Mouse (Mus musculus) retina, embryonic 14.5 days (tissue): ENCODE measurements around the gene Elf2.
"Not testable (repeated sequence)": the region's sequence is repeated elsewhere in the genome, so short reads cannot be mapped to it uniquely, and the experiment has no call there.

Source experiments
- DNase-seq: peaks from one replicate; pipeline ENCODE4 v3.0.0-alpha.2; 2015; ENCODE audit warnings: low spot score

Elf2 gene

GRCm38 (mm10) chr3:51330086-51330485 lies 10.4 kb downstream of the Elf2 start:
- no peak for DNase-seq

DNA sequence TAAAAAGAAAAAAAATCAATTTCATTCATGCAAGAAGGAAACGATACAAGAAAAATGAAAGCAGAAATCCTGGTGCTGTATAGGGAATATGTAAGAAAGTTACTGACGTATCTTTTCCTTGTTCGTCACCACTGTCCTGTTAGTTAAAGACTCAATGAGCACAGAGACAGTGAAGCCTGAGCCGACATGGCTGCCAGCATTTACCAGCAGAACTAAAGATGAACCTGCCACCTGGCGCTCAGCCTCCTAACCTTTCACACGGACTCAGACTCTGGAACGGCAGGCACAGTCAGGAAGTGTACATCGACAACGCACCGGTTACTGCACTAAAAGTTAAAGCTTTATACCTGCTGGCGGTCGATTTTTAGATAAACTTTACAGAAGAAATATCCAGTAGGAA lies 11.9 kb downstream of the Elf2 start:
- no peak for DNase-seq

GRCm38 (mm10) chr3:51327817-51328216 lies 12.6 kb downstream of the Elf2 start:
- no peak for DNase-seq

DNA sequence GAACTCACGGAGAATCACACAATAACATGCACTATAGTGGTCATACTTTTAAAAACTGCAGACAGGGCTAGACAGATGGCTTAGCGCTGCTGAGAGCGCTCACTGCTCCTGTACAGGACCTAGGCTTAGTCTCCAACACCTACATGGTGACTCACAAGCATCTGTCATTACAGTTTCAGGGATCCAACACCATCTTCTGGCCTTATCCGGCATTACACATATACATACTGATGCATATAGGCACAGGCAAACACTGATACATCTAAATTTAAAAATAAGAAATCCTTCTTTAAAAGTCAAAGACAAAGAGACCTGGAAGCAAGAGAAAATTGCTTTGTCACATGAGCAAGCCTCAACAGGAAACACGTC lies 13.1 kb downstream of the Elf2 start:
- no peak for DNase-seq

- no peak for DNase-seq
Measured at GRCm38 (mm10) chr3:51326664-51327428, 13.6 kb downstream of the Elf2 start.

DNA sequence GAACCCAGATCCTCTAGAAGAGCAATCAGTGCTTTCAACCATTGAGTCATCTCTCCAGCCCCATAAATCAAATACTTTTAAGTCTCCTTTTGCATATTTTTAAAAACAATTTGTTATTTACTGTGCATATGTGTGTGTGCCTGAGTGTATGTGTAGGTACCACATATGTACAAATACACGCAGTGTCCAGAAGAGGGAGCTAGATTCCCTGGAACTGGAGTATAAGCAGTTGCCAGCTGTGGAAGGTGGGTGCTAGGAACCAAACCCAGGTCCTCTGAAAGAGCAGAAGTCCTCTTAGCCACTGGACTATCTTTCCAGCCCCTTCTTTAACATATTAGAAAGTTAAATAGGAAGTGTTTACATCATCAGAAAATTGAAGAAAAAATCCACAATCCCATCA lies 15.0 kb downstream of the Elf2 start:
- DNase-seq, result no peak

DNA sequence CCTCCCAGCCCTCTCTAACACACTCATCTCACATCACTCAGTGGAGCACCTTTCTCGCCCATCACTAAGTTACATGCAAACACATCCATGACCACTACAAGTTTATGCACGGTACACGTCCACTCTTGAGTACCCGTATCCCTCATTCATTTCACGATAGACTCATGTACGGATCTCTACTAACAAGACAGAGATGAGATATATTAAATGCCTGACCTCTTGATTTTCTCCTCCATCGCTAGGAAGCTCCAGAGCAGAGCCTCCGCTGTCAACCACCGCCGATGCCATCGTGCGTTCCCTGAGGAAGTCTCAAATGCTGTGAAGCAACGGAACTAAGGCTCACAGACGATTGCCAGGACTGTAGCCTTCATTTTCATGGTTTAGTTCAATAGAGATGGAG lies 17.5 kb downstream of the Elf2 start:
- DNase-seq, result no peak

DNA sequence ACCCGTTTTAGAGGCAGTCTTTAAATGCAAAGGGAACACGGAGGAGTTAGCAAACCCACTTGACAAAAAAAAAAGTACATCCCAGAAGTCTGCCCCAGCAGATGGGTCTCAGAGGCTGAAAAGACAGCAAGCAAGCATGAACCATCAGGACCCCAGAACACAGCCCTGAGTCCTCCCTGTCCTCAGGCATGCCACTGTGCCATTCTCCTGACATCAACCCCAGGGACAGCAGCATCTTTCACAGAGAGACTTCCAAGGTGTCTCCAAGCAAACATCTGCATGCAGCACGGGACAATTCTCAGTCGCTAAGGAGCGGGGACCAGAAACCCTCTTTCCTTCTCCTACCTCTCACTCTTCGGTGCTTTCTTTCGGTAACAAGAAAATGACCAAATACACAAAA lies 18.1 kb downstream of the Elf2 start:
- DNase-seq, result no peak

DNA sequence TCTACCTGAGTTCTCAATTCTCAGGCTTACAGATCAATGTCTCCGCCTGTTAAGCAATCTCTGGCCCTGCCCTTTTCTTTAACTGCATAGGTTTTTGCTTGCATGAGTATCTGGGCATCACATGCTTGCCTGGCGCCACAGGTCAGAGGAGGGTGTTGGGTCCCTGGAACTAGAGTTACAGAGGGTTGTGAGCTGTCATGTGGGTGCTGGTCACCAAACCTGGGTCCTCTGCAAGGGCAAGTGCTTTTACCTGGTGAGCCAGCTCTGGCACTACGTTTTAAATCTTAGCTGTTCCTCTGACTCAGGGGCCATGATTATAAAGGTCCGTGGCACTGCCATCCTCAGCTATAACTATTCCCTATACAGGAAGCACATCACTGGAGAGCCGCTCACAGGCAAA lies 19.3 kb downstream of the Elf2 start:
- DNase-seq, result no peak

GRCm38 (mm10) chr3:51318053-51318452 lies 22.4 kb downstream of the Elf2 start:
- DNase-seq, result not testable (repeated sequence)

DNA sequence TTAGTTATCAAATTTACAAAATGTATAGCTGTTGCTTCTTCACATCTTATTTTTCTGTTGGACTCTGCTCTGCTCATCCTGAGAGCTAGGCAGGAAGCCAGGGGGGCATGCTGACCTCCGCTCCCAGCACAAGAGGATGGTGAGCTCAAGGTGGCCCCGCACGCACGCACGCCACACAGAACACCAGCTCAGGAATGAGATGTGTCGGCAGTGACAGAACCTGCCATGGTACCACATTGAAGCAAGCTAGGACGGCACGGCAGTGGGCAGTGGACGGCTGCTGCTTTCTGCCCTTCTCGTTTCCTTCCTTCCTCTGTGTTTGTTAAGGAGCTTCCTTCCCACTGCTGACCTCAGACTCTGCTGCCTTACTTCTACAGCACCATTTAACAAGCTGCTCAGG lies 23.6 kb downstream of the Elf2 start:
- DNase-seq, result no peak

- no peak for DNase-seq
Measured at GRCm38 (mm10) chr3:51311638-51312037, 28.8 kb downstream of the Elf2 start.

DNA sequence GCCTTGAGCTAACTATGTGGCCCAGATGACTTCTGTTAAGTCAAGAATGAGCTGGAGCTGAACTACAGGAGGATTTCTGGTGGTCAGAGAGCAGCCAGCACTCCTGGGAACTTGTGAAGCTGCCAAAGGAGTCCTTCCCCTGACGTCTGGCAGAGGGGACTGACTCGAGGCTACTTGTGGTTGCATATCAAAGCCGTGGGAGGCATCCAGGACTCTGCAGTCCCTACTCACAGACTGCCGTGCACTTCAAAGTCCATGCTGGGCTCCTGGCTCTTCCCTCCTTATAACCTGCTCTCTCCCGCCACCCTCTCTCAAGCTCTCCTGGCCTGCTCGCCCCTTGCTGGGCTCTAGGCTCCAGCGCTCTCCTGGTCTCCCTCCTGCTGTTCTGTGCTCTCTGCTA lies 30.4 kb downstream of the Elf2 start:
- no peak for DNase-seq

GRCm38 (mm10) chr3:51306621-51307020 lies 33.8 kb downstream of the Elf2 start:
- DNase-seq, result no peak

- DNase-seq, result no peak
Measured at GRCm38 (mm10) chr3:51305961-51306360, 34.5 kb downstream of the Elf2 start.

- no peak for DNase-seq
Measured at GRCm38 (mm10) chr3:51302971-51303476, 37.4 kb downstream of the Elf2 start.

- DNase-seq, result no peak
Measured at GRCm38 (mm10) chr3:51301583-51301982, 38.9 kb downstream of the Elf2 start.

GRCm38 (mm10) chr3:51296790-51297189 lies 43.7 kb downstream of the Elf2 start:
- DNase-seq, result no peak

GRCm38 (mm10) chr3:51295225-51295624 lies 45.2 kb downstream of the Elf2 start:
- DNase-seq, result no peak

- DNase-seq, result no peak
Measured at GRCm38 (mm10) chr3:51294251-51294650, 46.2 kb downstream of the Elf2 start.

- peak; percentile 93 for DNase-seq
Measured at GRCm38 (mm10) chr3:51288880-51289821, 51.3 kb downstream of the Elf2 start.

GRCm38 (mm10) chr3:51284375-51284774 lies 56.1 kb downstream of the Elf2 start:
- no peak for DNase-seq

GRCm38 (mm10) chr3:51281727-51282126 lies 58.7 kb downstream of the Elf2 start:
- DNase-seq, result no peak
